Mouse (Mus musculus) heart, embryonic 10.5 days (tissue): ENCODE measurements around the gene Vmn2r36. TPM values are rescaled to one million over a fixed set of nuclear protein-coding genes. Genes with fewer than 3 reads are reported as not detected.
"Not testable (repeated sequence)": the region's sequence is repeated elsewhere in the genome, so short reads cannot be mapped to it uniquely, and the experiment has no call there.

Experiments used
- DNase-seq: peaks from one replicate; pipeline ENCODE4 v3.0.0-alpha.2; 2017; ENCODE audit warnings: low spot score
- H3K27ac ChIP-seq: fragments of 300-500 bp; sonication (generic); 2 replicates; pipeline ENCODE4 v1.5.1; 2016; ENCODE audit warnings: mild to moderate bottlenecking
- H3K27me3 ChIP-seq: fragments of 300-500 bp; sonication (generic); 2 replicates; pipeline ENCODE4 v1.6.1; 2016; ENCODE audit warnings: mild to moderate bottlenecking; ENCODE audit not compliant: poor library complexity, insufficient read depth, severe bottlenecking
- H3K36me3 ChIP-seq: fragments of 300-500 bp; sonication (generic); 2 replicates; pipeline ENCODE4 v1.6.1; 2016; ENCODE audit warnings: mild to moderate bottlenecking, moderate library complexity
- H3K4me1 ChIP-seq: fragments of 300-500 bp; sonication (generic); 2 replicates; pipeline ENCODE4 v1.6.1; 2016; ENCODE audit warnings: mild to moderate bottlenecking
- H3K4me3 ChIP-seq: fragments of 300-500 bp; sonication (generic); 2 replicates; pipeline ENCODE4 v1.5.1; 2016; ENCODE audit warnings: mild to moderate bottlenecking, moderate library complexity
- H3K9me3 ChIP-seq: fragments of 300-500 bp; sonication (generic); 2 replicates; pipeline ENCODE4 v1.6.1; 2016; ENCODE audit warnings: mild to moderate bottlenecking, moderate library complexity
- WGBS: fragments of 180-500 bp; shearing (Covaris S2); methylation state at CpG from one replicate; pipeline ENCODE4 v1.1.7; 2016; 5-methylcytosine and 5-hydroxymethylcytosine counted together
- polyA plus RNA-seq: library from polyadenylated mRNA; unstranded; fragments of >200 nt; fragmentation: Nextera tagmentation; extraction: Ambion mirVana; gene quantifications from 2 replicates; pipeline ENCODE4 v1.2.1, GENCODE M21; 2016

Gene Vmn2r36
- not detected in 2 replicates for polyA plus RNA-seq

GRCm38 (mm10) chr7:7902395-7902794 lies at the start of gene Vmn2r36:
Gene Vmn2r36, minus strand, starts transcription at chr7:7902495.
- not testable (repeated sequence) for H3K4me3 ChIP-seq, H3K4me1 ChIP-seq, H3K36me3 ChIP-seq, DNase-seq, H3K27ac ChIP-seq, H3K27me3 ChIP-seq, H3K9me3 ChIP-seq
- no CpG with 5 or more reads among the region's 1 CpGs for WGBS

Other genes with a start within 250 kb of the Vmn2r36 start
- not detected in 2 replicates for gene Vmn2r34, start 213.0 kb downstream of the Vmn2r36 start, polyA plus RNA-seq
- gene Vmn2r35, start 82.6 kb downstream of the Vmn2r36 start, polyA plus RNA-seq, result not detected in 2 replicates